Mouse (Mus musculus): ENCODE data around the gene Mcm2. TPM values are rescaled to one million over a fixed set of nuclear protein-coding genes. Genes with fewer than 3 reads are reported as not detected.

The Mcm2 gene
- total RNA-seq, 1 experiment = 237 TPM

- DNase-seq (ENCODE audit: low read depth, low spot score) = no peak
- Histone ChIP-seq H3K9ac (ENCODE audit: insufficient read depth, low read depth, low read length, poor library complexity, severe bottlenecking) (no peak overlapping the region), H3K4me1 (ENCODE audit: control insufficient read depth in 2 of 2, insufficient read depth in 2 of 2, low read length in 2 of 2, poor library complexity in 1 of 2) (0 out of 4 replicates have a peak, but pooled peaks cover 0 to 1% of the 10 kb centered on the region in 2 experiments), H3K36me3 (ENCODE audit: control insufficient read depth, insufficient read depth, low read length, poor library complexity, severe bottlenecking) (no peaks in the 10 kb centered on the region), H3K9me3 (ENCODE audit: control insufficient read depth, insufficient read depth, low read depth, low read length) (no peaks in the 10 kb centered on the region), H3K27ac (ENCODE audit: insufficient read depth, low read depth, low read length, poor library complexity, severe bottlenecking) (no peak overlapping the region; the same call in 1 of the 2 replicates), H3K4me3 (ENCODE audit: insufficient read depth in 1 of 2, low read depth in 1 of 2, low read length in 2 of 2, poor library complexity in 1 of 2, severe bottlenecking in 1 of 2) (no peak overlapping the region)
- TF ChIP-seq ZNF384 (IDR thresholded peaks at IDR 0.05; ENCODE audit: low read depth, low read length) = no peak
- TF ChIP-seq ZC3H11A (IDR thresholded peaks at IDR 0.05; ENCODE audit: borderline replicate concordance, low read depth, low read length) = no peak
- no peak for TF ChIP-seq HCFC1 (IDR thresholded peaks at IDR 0.05; ENCODE audit: borderline replicate concordance, insufficient read depth, low read length)
- no peak for TF ChIP-seq MAFK (IDR thresholded peaks at IDR 0.05; ENCODE audit: insufficient read depth, low read depth, low read length)
- TF ChIP-seq CHD2 (IDR thresholded peaks at IDR 0.05; ENCODE audit: low read depth, low read length) = no peak
- in situ Hi-C loops (cut with MboI; ENCODE audit: low sequenced_read_pairs in 2 of 2, unreplicated experiment in 2 of 2) = loop anchor here in 1 of 2 experiments (10.0 kb wide), 1 partner anchor 300 kb away; no protein-coding TSS in a partner anchor
These were observed 44.1 kb downstream of the Mcm2 start for GRCm38 (mm10) chr6:88854509-88854908.

GRCm38 (mm10) chr6:88850034-88850433 is 48.5 kb downstream of the Mcm2 start:
- Histone ChIP-seq H3K27ac (ENCODE audit: insufficient read depth, low read depth, low read length, poor library complexity, severe bottlenecking) (no peak overlapping the region), H3K9ac (ENCODE audit: insufficient read depth, low read depth, low read length, poor library complexity, severe bottlenecking) (no peak overlapping the region), H3K9me3 (ENCODE audit: control insufficient read depth, insufficient read depth, low read depth, low read length) (no peaks in the 10 kb centered on the region), H3K36me3 (ENCODE audit: control insufficient read depth, insufficient read depth, low read length, poor library complexity, severe bottlenecking) (no peaks in the 10 kb centered on the region), H3K4me3 (ENCODE audit: insufficient read depth in 1 of 2, low read depth in 1 of 2, low read length in 2 of 2, poor library complexity in 1 of 2, severe bottlenecking in 1 of 2) (no peak overlapping the region), H3K4me1 (ENCODE audit: control insufficient read depth in 2 of 2, insufficient read depth in 2 of 2, low read length in 2 of 2, poor library complexity in 1 of 2) (no peaks in the 10 kb centered on the region)
- in situ Hi-C loops (cut with MboI; ENCODE audit: low sequenced_read_pairs in 2 of 2, unreplicated experiment in 2 of 2) = loop anchor here in 1 of 2 experiments (10.0 kb wide), 1 partner anchor 295 kb away; no protein-coding TSS in a partner anchor
- DNase-seq (ENCODE audit: low read depth, low spot score) = no peak
- TF ChIP-seq ZNF384 (IDR thresholded peaks at IDR 0.05; ENCODE audit: low read depth, low read length) (no peak), MAFK (IDR thresholded peaks at IDR 0.05; ENCODE audit: insufficient read depth, low read depth, low read length) (no peak), ZC3H11A (IDR thresholded peaks at IDR 0.05; ENCODE audit: borderline replicate concordance, low read depth, low read length) (no peak), HCFC1 (IDR thresholded peaks at IDR 0.05; ENCODE audit: borderline replicate concordance, insufficient read depth, low read length) (no peak), CHD2 (IDR thresholded peaks at IDR 0.05; ENCODE audit: low read depth, low read length) (no peak)

GRCm38 (mm10) chr6:88849270-88849669 is 49.3 kb downstream of the Mcm2 start:
- TF ChIP-seq CHD2 (IDR thresholded peaks at IDR 0.05; ENCODE audit: low read depth, low read length) = no peak
- no peak for TF ChIP-seq HCFC1 (IDR thresholded peaks at IDR 0.05; ENCODE audit: borderline replicate concordance, insufficient read depth, low read length)
- TF ChIP-seq ZNF384 (IDR thresholded peaks at IDR 0.05; ENCODE audit: low read depth, low read length) = no peak
- TF ChIP-seq MAFK (IDR thresholded peaks at IDR 0.05; ENCODE audit: insufficient read depth, low read depth, low read length) = no peak
- TF ChIP-seq ZC3H11A (IDR thresholded peaks at IDR 0.05; ENCODE audit: borderline replicate concordance, low read depth, low read length) = no peak
- Histone ChIP-seq H3K9ac (ENCODE audit: insufficient read depth, low read depth, low read length, poor library complexity, severe bottlenecking) (no peak overlapping the region), H3K9me3 (ENCODE audit: control insufficient read depth, insufficient read depth, low read depth, low read length) (no peaks in the 10 kb centered on the region), H3K36me3 (ENCODE audit: control insufficient read depth, insufficient read depth, low read length, poor library complexity, severe bottlenecking) (no peaks in the 10 kb centered on the region), H3K4me3 (ENCODE audit: insufficient read depth in 1 of 2, low read depth in 1 of 2, low read length in 2 of 2, poor library complexity in 1 of 2, severe bottlenecking in 1 of 2) (no peak overlapping the region), H3K27ac (ENCODE audit: insufficient read depth, low read depth, low read length, poor library complexity, severe bottlenecking) (no peak overlapping the region), H3K4me1 (ENCODE audit: control insufficient read depth in 2 of 2, insufficient read depth in 2 of 2, low read length in 2 of 2, poor library complexity in 1 of 2) (0 out of 4 replicates have a peak, but pooled peaks cover 0 to under 1% of the 10 kb centered on the region in 2 experiments)
- DNase-seq (ENCODE audit: low read depth, low spot score) = no peak
- in situ Hi-C loops (cut with MboI; ENCODE audit: low sequenced_read_pairs in 2 of 2, unreplicated experiment in 2 of 2) = no loop called here

GRCm38 (mm10) chr6:88847571-88847970 is 51.0 kb downstream of the Mcm2 start:
- DNase-seq (ENCODE audit: low read depth, low spot score) = no peak
- Histone ChIP-seq H3K9ac (ENCODE audit: insufficient read depth, low read depth, low read length, poor library complexity, severe bottlenecking) (no peak overlapping the region), H3K9me3 (ENCODE audit: control insufficient read depth, insufficient read depth, low read depth, low read length) (no peaks in the 10 kb centered on the region), H3K4me3 (ENCODE audit: insufficient read depth in 1 of 2, low read depth in 1 of 2, low read length in 2 of 2, poor library complexity in 1 of 2, severe bottlenecking in 1 of 2) (no peak overlapping the region), H3K27ac (ENCODE audit: insufficient read depth, low read depth, low read length, poor library complexity, severe bottlenecking) (no peak overlapping the region), H3K36me3 (ENCODE audit: control insufficient read depth, insufficient read depth, low read length, poor library complexity, severe bottlenecking) (no peaks in the 10 kb centered on the region), H3K4me1 (ENCODE audit: control insufficient read depth in 2 of 2, insufficient read depth in 2 of 2, low read length in 2 of 2, poor library complexity in 1 of 2) (peaks cover 0 to 7% of the 10 kb centered on the region in 2 experiments; a peak in 2 of 4 replicates)
- TF ChIP-seq MAFK (IDR thresholded peaks at IDR 0.05; ENCODE audit: insufficient read depth, low read depth, low read length) = no peak
- TF ChIP-seq CHD2 (IDR thresholded peaks at IDR 0.05; ENCODE audit: low read depth, low read length) = no peak
- TF ChIP-seq ZNF384 (IDR thresholded peaks at IDR 0.05; ENCODE audit: low read depth, low read length) = no peak
- no peak for TF ChIP-seq HCFC1 (IDR thresholded peaks at IDR 0.05; ENCODE audit: borderline replicate concordance, insufficient read depth, low read length)
- no peak for TF ChIP-seq ZC3H11A (IDR thresholded peaks at IDR 0.05; ENCODE audit: borderline replicate concordance, low read depth, low read length)
- in situ Hi-C loops (cut with MboI; ENCODE audit: low sequenced_read_pairs in 2 of 2, unreplicated experiment in 2 of 2) = no loop called here
